Mouse (Mus musculus) stomach, postnatal 0 days (tissue): ENCODE results near the gene Osbpl8.
"Not testable (repeated sequence)": the region's sequence is repeated elsewhere in the genome, so short reads cannot be mapped to it uniquely, and the experiment has no call there.

Source experiments
- CTCF ChIP-seq: IDR thresholded peaks from 2 replicates; pipeline ENCODE4 v1.5.1; 2016; ENCODE audit warnings: antibody characterized with exemption, low read depth, mild to moderate bottlenecking, moderate library complexity
- EP300 ChIP-seq: optimal IDR thresholded peaks from 2 replicates; pipeline ENCODE3; 2016; ENCODE audit warnings: antibody characterized with exemption

DNA sequence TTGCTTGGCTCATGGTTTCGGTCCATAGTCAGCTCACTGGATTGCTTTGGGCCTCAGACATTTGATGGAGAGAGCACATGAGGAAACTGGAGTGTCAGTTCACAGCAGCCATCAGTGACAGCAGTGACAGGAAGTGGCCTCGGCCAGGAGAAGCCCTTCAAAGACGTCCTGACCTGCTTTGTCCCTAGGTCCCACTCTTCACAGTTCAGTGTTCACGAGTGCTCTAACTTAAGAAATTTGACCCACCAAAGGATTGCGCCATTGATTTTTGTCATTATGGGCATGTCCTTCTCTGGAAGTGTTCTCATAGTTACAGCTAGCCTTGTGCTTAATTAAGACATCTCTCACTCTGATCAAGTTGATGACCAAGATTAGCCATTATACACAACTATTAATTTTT lies 34.2 kb downstream of the Osbpl8 start:
- TF ChIP-seq CTCF, EP300: not testable (repeated sequence)
